Mouse (Mus musculus) cerebellum, adult 9-11 months (tissue): Measurements from ENCODE around the gene Gas1.

ENCODE experiments used
- DNase-seq: peaks from one replicate; pipeline ENCODE4 v3.0.0; 2022

Gene Gas1

DNA sequence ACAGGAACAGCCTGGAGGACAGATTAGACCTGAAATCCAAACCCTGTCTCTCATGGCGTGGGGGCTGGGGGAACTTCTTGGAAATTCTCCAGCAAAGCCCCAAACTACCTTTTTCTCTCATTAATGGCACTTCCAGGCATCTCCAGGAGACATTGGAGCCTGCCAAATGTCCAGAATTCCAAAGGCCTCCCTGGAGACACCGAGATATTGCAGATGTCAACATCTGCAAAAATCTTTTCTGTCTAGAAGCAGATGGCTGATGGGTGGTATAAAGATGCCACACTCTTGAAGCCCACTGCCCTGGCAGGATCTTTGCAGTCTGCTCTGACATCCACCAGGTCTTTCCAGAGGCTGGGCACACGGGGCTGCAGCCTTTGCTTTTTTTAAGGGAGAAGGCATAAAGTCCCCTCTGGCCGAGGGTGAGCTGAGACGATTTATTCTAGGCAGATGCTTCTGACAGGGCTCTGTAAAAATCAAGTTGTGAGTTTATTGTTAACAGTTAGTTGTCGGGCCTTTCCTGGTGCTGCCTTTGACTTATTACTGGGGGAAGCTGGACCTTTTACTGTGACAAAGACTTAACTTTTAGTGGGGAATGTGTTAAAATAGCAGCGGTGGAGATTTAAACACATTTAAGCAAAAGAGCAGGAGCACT is 4.7 kb downstream of the Gas1 start:
- DNase-seq = no peak

DNA sequence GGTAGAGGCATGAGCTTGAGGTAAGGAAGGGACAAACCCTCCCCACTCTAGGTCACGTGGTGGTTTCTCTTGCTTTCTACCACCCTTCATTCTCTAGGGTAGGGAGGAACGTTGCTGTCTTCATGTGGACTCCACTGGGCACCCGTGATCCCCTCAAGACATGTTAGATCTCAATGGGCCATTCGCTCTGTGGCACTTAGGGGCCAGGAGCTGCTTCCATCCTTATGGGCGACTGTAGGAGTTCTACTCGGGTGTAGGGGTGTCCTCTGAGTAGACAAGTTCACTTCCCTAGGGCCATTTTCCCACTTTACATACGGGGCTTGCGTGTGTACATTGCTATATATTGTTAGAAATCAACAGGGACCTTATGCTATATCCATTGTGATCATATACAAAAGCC is 5.4 kb downstream of the Gas1 start:
- DNase-seq = no peak

GRCm38 (mm10) chr13:60170898-60171715 is 6.1 kb downstream of the Gas1 start:
- no peak for DNase-seq

DNA sequence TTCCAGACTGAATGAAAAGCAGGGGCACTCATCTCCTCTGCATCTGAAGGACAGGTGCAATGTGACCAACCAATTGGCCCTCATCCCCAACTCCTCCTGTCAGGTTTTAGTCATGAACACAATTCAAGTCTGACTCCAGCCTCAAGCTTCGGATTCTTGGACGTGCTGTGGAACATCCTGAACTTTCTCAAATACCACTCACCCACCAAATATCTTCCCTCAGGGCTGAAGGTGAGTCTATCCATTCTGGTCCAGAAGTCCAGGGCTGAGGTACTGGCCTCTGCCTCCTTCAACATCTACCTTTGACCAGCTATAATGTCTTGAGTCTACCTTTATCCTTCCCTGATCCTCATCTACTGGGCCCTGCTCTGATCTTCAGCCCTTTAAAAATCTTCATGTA is 8.1 kb downstream of the Gas1 start:
- no peak for DNase-seq

DNA sequence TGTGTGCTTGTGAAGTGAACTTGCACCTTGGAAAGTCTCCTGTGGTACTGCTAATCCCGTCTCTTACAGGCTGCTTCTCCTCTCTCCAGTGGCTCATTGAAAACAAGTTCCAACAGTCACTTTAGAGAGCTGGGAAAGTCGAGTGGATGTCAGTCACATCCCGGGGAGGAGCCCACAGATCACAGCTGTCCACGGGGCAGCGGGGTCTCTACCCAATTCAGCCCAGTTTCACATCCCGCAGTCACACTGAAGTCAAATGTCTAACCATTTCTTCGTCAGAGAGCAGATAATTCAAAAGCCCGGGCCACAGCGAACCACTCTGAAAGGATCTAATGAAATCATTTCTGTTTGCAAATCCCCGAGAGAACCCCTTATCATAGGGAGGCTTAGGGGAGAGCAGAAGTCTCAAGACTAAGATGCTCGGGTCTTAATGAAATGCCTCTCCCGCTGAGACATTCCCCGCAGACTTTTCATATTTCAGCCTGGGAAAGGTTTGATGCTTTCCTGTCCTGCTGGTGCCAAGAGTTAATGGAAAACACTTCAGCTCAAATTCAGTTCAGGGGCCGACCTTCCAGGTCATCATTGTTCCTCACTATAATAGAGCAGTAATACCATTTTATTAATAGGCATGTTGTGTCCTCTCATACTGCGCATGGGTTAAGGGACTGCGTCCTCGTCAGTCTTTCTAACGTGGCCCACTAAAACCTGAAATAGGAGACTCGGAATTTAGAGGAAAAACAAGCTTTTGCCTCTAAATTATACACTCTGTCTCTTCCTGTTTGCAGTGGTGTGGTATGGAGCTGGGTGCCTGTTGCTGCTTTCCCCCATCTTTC is 20.7 kb downstream of the Gas1 start:
- DNase-seq = no peak

GRCm38 (mm10) chr13:60154170-60154569 is 23.0 kb downstream of the Gas1 start:
- DNase-seq = no peak

- DNase-seq = no peak
Measured at GRCm38 (mm10) chr13:60148235-60148634, 28.9 kb downstream of the Gas1 start.

DNA sequence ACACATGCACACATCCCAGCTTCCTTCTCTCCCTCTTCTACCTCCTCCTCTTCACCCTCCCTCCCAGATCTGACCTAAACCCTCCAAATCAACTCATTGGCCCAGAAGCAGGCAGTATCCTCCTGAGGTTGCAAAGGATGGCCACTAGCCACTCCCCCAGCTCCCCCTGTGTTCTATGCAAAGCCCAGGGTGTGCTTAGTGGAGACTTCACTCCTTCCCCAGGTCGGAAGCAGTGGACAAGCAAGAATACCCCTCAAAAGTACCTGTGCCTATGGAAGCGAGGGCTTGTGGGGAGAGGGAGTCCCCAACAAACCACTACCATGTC is 29.3 kb downstream of the Gas1 start:
- DNase-seq = no peak

DNA sequence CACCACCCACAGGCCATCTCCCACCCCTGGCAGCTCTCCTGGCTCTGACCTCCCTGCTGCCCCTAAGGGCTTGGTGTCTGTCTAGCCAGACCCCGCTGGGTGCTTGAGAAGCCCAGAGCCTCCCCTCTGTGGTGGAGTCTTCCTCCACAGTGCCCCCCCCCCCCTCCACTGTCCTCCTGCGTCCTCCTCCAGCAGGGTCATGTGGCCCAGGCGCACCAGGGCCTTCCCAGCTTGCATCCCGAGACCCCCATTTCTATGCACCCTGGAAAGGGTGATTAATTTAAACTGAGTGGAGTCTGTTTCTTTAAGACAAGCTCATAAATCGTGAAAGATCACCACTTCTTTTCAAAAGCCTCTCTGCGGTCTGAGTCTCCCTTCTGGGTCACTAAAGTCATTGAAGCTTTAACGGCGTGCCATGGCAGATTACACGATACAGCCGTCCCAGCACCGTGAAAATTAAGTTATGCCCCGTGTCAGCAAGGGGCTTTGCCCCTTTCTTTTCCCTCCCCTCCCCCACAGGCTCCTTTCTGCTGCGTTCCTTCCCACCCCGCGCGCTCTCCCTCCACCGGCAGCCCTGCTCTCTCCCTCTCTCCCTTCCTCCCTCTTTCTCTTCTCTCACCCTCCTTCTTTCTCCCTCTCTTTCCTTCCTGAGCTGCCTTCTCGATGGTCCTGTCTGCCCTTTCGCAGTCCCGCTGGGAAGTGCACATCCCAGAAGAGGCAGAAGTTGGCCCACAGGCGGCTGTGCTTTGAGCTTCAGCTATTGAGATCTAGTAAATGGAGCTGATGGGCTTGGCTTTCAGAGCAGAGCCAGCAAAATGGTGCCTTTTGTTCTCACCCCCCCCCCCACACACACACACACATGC is 29.9 kb downstream of the Gas1 start:
- no peak for DNase-seq

DNA sequence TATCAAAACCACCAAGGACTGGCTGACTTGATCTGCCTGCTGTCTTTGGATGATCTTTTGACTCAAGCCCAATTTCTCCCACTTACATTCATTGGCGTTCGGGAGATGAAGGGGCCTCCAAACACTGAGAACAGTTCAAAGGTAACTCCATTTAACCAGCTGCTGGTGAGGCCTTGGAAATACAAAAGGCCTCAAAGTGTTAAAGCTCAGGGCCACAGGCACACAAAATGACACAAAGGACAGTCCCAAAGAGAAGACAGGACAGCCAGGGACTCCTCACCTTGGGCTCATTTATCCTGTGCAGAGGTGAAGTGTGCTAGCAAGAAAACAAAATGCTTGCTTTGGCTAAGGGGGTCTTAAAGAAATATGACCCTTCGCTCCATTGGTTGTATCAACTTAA is 30.9 kb downstream of the Gas1 start:
- DNase-seq = no peak

DNA sequence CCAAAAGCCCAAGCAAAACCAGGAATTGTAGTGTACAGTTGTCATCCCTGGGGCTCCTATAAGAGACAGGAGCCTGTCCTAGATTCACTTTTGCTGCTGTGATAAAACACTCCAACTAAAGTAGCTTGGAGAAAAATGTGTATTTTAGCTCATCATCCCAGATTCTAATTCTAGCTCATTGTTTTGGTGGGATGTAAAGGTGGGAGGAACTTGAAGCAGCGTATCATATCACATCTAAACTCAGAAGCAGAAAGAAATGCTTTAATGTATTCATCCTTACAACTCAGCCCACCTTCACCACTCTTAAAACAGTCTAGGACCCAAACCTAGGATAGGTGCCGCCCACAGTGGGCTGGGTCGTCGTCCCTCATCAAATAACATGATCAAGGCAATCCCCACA is 40.2 kb downstream of the Gas1 start:
- DNase-seq = no peak

DNA sequence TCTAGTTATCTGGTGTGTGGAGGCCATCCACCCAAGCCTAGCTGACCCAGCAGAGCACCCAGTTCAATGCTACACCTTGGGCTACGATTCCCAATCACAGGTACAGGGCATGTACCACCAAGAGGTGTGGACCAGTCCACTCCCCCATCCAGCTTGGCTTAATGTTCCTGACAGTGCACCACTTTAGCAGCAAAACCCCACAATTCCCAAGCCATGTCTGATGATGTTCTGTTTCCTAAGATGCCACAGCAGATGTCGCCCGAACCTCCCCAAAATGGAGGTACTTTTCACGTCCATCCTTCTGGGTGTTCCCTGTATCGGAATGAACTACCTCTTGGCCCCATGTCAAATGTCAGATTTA is 42.7 kb downstream of the Gas1 start:
- DNase-seq = no peak

GRCm38 (mm10) chr13:60133716-60134438 is 43.3 kb downstream of the Gas1 start:
- no peak for DNase-seq

GRCm38 (mm10) chr13:60131771-60132170 is 45.4 kb downstream of the Gas1 start:
- DNase-seq = no peak

DNA sequence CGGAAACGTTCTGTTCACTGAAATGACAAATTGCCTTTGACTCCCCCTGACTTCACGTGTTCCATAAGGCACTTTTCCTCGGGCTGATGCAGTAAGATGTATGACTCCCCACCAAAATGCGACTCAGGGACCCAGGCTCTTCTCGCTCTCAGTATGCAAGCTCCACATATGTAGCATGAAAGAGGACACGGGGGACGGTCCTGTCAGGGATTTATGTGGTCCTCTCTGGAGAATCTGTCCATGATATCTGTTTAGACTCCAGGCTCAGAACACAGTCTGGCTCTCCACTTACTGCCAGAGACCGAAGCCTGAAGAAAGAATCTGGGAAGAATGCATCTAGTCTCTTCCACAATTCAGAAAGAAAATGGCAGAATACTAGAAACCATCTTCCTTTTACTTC is 47.6 kb downstream of the Gas1 start:
- DNase-seq = no peak

DNA sequence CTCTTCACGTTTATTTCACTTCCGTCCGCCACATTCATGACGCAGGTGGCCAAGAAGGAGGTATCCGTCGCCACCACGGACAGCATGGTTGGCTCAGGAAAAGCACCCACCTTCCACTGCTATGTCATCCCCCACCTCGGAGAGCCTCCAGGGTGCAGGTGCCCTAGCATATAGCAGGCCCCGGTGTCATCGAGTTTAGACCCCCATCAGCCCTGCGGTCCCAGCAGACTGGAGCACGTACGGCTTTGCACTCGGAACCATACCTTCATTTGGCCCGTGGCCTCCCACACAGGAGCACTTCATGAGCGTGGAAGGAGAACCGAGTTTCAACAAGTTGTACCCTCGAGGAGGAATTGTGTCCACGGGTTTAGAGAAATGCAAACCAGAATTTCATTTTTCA is 50.8 kb downstream of the Gas1 start:
- DNase-seq = no peak

- no peak for DNase-seq
Measured at GRCm38 (mm10) chr13:60125501-60126305, 51.5 kb downstream of the Gas1 start.

- DNase-seq = no peak
Measured at GRCm38 (mm10) chr13:60125020-60125419, 52.1 kb downstream of the Gas1 start.

GRCm38 (mm10) chr13:60124456-60124855 is 52.7 kb downstream of the Gas1 start:
- no peak for DNase-seq
